Mouse (Mus musculus): Measurements from ENCODE around the gene Trim46. TPM values are rescaled to one million over a fixed set of nuclear protein-coding genes. Genes with fewer than 3 reads are reported as not detected.

Trim46 gene
- polyA plus RNA-seq, 1 experiment from 2014 or later = 0.28 TPM

- Histone ChIP-seq H3K4me2 (ENCODE audit: low read depth, low read length) (no peak overlapping the region), H3K4me1 (ENCODE audit: control insufficient read depth, low read depth, low read length) (no peaks in the 10 kb centered on the region), H3K9me3 (replicated peaks; ENCODE audit: control insufficient read depth, low read length) (no peaks in the 10 kb centered on the region), H3K4me3 (ENCODE audit: low read depth, low read length) (no peak overlapping the region), H3K27me3 (ENCODE audit: control insufficient read depth, insufficient read depth, low read depth, low read length) (0 out of 2 replicates have a peak, but pooled peaks cover 2% of the 10 kb centered on the region), H3K36me3 (ENCODE audit: control insufficient read depth, insufficient read depth) (no peaks in the 10 kb centered on the region), H3K9ac (ENCODE audit: low read depth, low read length) (no peak overlapping the region), H3K27ac (ENCODE audit: low read length) (no peak overlapping the region)
- WGBS (ENCODE audit: insufficient replicate concordance) = 55% methylated on average over 3 of the region's 3 CpGs
- ATAC-seq (ENCODE audit: low read depth) = no peak
Observed at GRCm38 (mm10) chr3:89260211-89260610, 14.1 kb upstream of the Trim46 start.

GRCm38 (mm10) chr3:89259076-89259475, 13.0 kb upstream of the Trim46 start, which contains the start of gene Dpm3:
Gene Dpm3 (plus strand): TSS chr3:89259358.
- Histone ChIP-seq H3K9ac (ENCODE audit: low read depth, low read length) (no peak within 1 kb of the TSS), H3K4me3 (ENCODE audit: low read depth, low read length) (no peak within 1 kb of the TSS), H3K4me2 (ENCODE audit: low read depth, low read length) (no peak within 1 kb of the TSS), H3K36me3 (ENCODE audit: control insufficient read depth, insufficient read depth) (no peaks in the 10 kb centered on the region), H3K27ac (ENCODE audit: low read length) (no peak within 1 kb of the TSS), H3K4me1 (ENCODE audit: control insufficient read depth, low read depth, low read length) (no peaks in the 10 kb centered on the region; the same call in 1 of the 2 replicates), H3K9me3 (replicated peaks; ENCODE audit: control insufficient read depth, low read length) (no peaks in the 10 kb centered on the region), H3K27me3 (ENCODE audit: control insufficient read depth, insufficient read depth, low read depth, low read length) (0 out of 2 replicates have a peak, but pooled peaks cover 2% of the 10 kb centered on the region)
- WGBS (ENCODE audit: insufficient replicate concordance) = 45% methylated on average over 7 of the region's 7 CpGs
- no peak for ATAC-seq (ENCODE audit: low read depth)

- ATAC-seq (ENCODE audit: low read depth) = no peak
- no peak overlapping the region for H3K27ac ChIP-seq (ENCODE audit: low read length)
- H3K36me3 ChIP-seq (ENCODE audit: control insufficient read depth, insufficient read depth) = no peaks in the 10 kb centered on the region
- 50% methylated on average over 5 of the region's 5 CpGs for WGBS (ENCODE audit: insufficient replicate concordance)
- H3K4me2 ChIP-seq (ENCODE audit: low read depth, low read length) = no peak overlapping the region
- H3K9me3 ChIP-seq (replicated peaks; ENCODE audit: control insufficient read depth, low read length) = no peaks in the 10 kb centered on the region
- H3K9ac ChIP-seq (ENCODE audit: low read depth, low read length) = no peak overlapping the region
- no peak overlapping the region for H3K4me3 ChIP-seq (ENCODE audit: low read depth, low read length)
- peaks cover 8% of the 10 kb centered on the region for H3K27me3 ChIP-seq (ENCODE audit: control insufficient read depth, insufficient read depth, low read depth, low read length)
- peaks cover 5% of the 10 kb centered on the region for H3K4me1 ChIP-seq (ENCODE audit: control insufficient read depth, low read depth, low read length)
Observed at GRCm38 (mm10) chr3:89256177-89256576, 10.1 kb upstream of the Trim46 start.

- Histone ChIP-seq H3K36me3 (ENCODE audit: control insufficient read depth, insufficient read depth) (no peaks in the 10 kb centered on the region), H3K9ac (ENCODE audit: low read depth, low read length) (no peak overlapping the region), H3K4me2 (ENCODE audit: low read depth, low read length) (no peak overlapping the region), H3K27me3 (ENCODE audit: control insufficient read depth, insufficient read depth, low read depth, low read length) (peaks cover 8% of the 10 kb centered on the region), H3K9me3 (replicated peaks; ENCODE audit: control insufficient read depth, low read length) (no peaks in the 10 kb centered on the region), H3K27ac (ENCODE audit: low read length) (no peak overlapping the region), H3K4me1 (ENCODE audit: control insufficient read depth, low read depth, low read length) (peaks cover 12% of the 10 kb centered on the region), H3K4me3 (ENCODE audit: low read depth, low read length) (no peak overlapping the region)
- no peak for ATAC-seq (ENCODE audit: low read depth)
- WGBS (ENCODE audit: insufficient replicate concordance) = 46% methylated on average over 5 of the region's 5 CpGs
Observed at GRCm38 (mm10) chr3:89254994-89255393, 8.9 kb upstream of the Trim46 start.

- peak overlapping the region; percentile 32; the same call in 1 of the 2 replicates for H3K4me2 ChIP-seq (ENCODE audit: low read depth, low read length)
- no peaks in the 10 kb centered on the region for H3K36me3 ChIP-seq (ENCODE audit: control insufficient read depth, insufficient read depth)
- H3K27ac ChIP-seq (ENCODE audit: low read length) = no peak overlapping the region
- peaks cover 17% of the 10 kb centered on the region for H3K4me1 ChIP-seq (ENCODE audit: control insufficient read depth, low read depth, low read length)
- no peak overlapping the region for H3K9ac ChIP-seq (ENCODE audit: low read depth, low read length)
- 3% methylated on average over 17 of the region's 17 CpGs for WGBS (ENCODE audit: insufficient replicate concordance)
- no peaks in the 10 kb centered on the region for H3K9me3 ChIP-seq (replicated peaks; ENCODE audit: control insufficient read depth, low read length)
- H3K4me3 ChIP-seq (ENCODE audit: low read depth, low read length) = no peak overlapping the region
- peak; percentile 60 for ATAC-seq (ENCODE audit: low read depth)
- peaks cover 6% of the 10 kb centered on the region for H3K27me3 ChIP-seq (ENCODE audit: control insufficient read depth, insufficient read depth, low read depth, low read length)
Observed at GRCm38 (mm10) chr3:89251365-89251895, 5.3 kb upstream of the Trim46 start.

- Histone ChIP-seq H3K36me3 (ENCODE audit: control insufficient read depth, insufficient read depth) (no peaks in the 10 kb centered on the region), H3K9ac (ENCODE audit: low read depth, low read length) (no peak overlapping the region), H3K4me1 (ENCODE audit: control insufficient read depth, low read depth, low read length) (peaks cover 23% of the 10 kb centered on the region), H3K27ac (ENCODE audit: low read length) (no peak overlapping the region), H3K9me3 (replicated peaks; ENCODE audit: control insufficient read depth, low read length) (no peaks in the 10 kb centered on the region), H3K27me3 (ENCODE audit: control insufficient read depth, insufficient read depth, low read depth, low read length) (peaks cover 8% of the 10 kb centered on the region), H3K4me3 (ENCODE audit: low read depth, low read length) (no peak overlapping the region), H3K4me2 (ENCODE audit: low read depth, low read length) (no peak overlapping the region)
- ATAC-seq (ENCODE audit: low read depth) = no peak
- 15% methylated on average over 7 of the region's 7 CpGs for WGBS (ENCODE audit: insufficient replicate concordance)
Observed at GRCm38 (mm10) chr3:89250435-89251040, 4.4 kb upstream of the Trim46 start.

GRCm38 (mm10) chr3:89247466-89247865, 1.4 kb upstream of the Trim46 start:
- Histone ChIP-seq H3K27ac (ENCODE audit: low read length) (no peak overlapping the region), H3K4me2 (ENCODE audit: low read depth, low read length) (peak overlapping the region; percentile 88), H3K4me1 (ENCODE audit: control insufficient read depth, low read depth, low read length) (peaks cover 35% of the 10 kb centered on the region), H3K36me3 (ENCODE audit: control insufficient read depth, insufficient read depth) (no peaks in the 10 kb centered on the region), H3K27me3 (ENCODE audit: control insufficient read depth, insufficient read depth, low read depth, low read length) (peaks cover 25% of the 10 kb centered on the region), H3K9me3 (replicated peaks; ENCODE audit: control insufficient read depth, low read length) (no peaks in the 10 kb centered on the region), H3K4me3 (ENCODE audit: low read depth, low read length) (no peak overlapping the region; the same call in 1 of the 2 replicates), H3K9ac (ENCODE audit: low read depth, low read length) (no peak overlapping the region)
- no peak for ATAC-seq (ENCODE audit: low read depth)
- 70% methylated on average over 4 of the region's 4 CpGs for WGBS (ENCODE audit: insufficient replicate concordance)

- peak within 1 kb of the TSS; percentile 68 for H3K9ac ChIP-seq (ENCODE audit: low read depth, low read length)
- WGBS (ENCODE audit: insufficient replicate concordance) = 6% methylated on average over 20 of the region's 20 CpGs
- H3K4me3 ChIP-seq (ENCODE audit: low read depth, low read length) = peak within 1 kb of the TSS; percentile 68
- no peaks in the 10 kb centered on the region for H3K9me3 ChIP-seq (replicated peaks; ENCODE audit: control insufficient read depth, low read length)
- no peaks in the 10 kb centered on the region for H3K36me3 ChIP-seq (ENCODE audit: control insufficient read depth, insufficient read depth)
- peak within 1 kb of the TSS; percentile 88 for H3K4me2 ChIP-seq (ENCODE audit: low read depth, low read length)
- H3K27me3 ChIP-seq (ENCODE audit: control insufficient read depth, insufficient read depth, low read depth, low read length) = peaks cover 20% of the 10 kb centered on the region
- 0 out of 2 replicates have a peak, but pooled peaks have one; percentile 3 for ATAC-seq (ENCODE audit: low read depth)
- H3K4me1 ChIP-seq (ENCODE audit: control insufficient read depth, low read depth, low read length) = peaks cover 25% of the 10 kb centered on the region
- H3K27ac ChIP-seq (ENCODE audit: low read length) = peak within 1 kb of the TSS; percentile 41; the same call in 1 of the 2 replicates
Observed at GRCm38 (mm10) chr3:89245688-89246171, 379 bp downstream of the Trim46 start, which contains the start of gene Krtcap2. Gene Krtcap2 (plus strand): TSS chr3:89245966.
